ENCODE assay signal across 12 mouse cellular contexts in genomic region chr1:176210803-176211202, GRCm38 (mm10).
"Had no signal": no experiment of that assay in that cellular context is flagged by ENCODE, and none has a peak within 500 bp of the region (broad histone marks: within the 10 kb centered on the region; RNA-seq: fewer than 3 reads in every experiment).

No protein-coding gene starts in this region.

- DNase-seq: lung, embryonic 14.5 days; lung, postnatal 10 days; lung, postnatal 4 days; midbrain, embryonic 14.5 days; retina, postnatal 1 day; right cerebral cortex, adult 18-20 months; right cerebral cortex, postnatal 25 days; right cerebral cortex, postnatal 4 days; spleen, adult 18-20 months; thymus, adult 18-20 months; thymus, postnatal 14 days; thymus, postnatal 36 days had no signal
